Mouse (Mus musculus) olfactory bulb, adult 2 months (tissue): ENCODE results near the gene Gdf15.
"Not testable (repeated sequence)": the region's sequence is repeated elsewhere in the genome, so short reads cannot be mapped to it uniquely, and the experiment has no call there.

Source experiments
- CTCF ChIP-seq: fragments of 200-500 bp; IDR thresholded peaks from 2 replicates; pipeline ENCODE4 v1.5.1; 2012; ENCODE audit warnings: low read depth, mild to moderate bottlenecking, low read length, moderate library complexity; ENCODE audit not compliant: insufficient read depth
- POLR2A ChIP-seq: fragments of 200-500 bp; IDR thresholded peaks from 2 replicates; pipeline ENCODE4 v1.6.1; 2012; ENCODE audit warnings: mild to moderate bottlenecking, low read depth, low read length, moderate library complexity; ENCODE audit not compliant: insufficient read depth

DNA sequence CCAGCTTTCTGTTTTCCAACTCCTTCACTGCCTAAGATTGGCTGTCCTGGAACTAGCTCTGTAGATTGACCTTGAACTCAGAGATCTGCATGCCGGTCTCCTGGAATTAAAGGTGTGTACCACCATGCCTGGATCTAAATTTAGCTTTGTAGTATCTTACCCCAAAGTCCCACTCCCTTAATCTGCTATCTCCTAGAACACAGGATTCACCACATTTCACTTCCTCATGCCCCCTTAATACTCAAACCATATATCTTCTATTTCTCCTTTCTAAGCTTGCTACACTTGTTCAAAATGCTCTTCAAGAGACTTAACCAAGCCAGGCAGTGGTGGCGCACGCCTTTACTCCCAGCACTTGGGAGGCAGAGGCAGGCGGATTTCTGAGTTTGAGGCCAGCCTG lies 44.3 kb downstream of the Gdf15 start:
- not testable (repeated sequence) for TF ChIP-seq CTCF, POLR2A
